Mouse (Mus musculus) embryonic facial prominence, embryonic 13.5 days (tissue): ENCODE data around the gene Ccdc114. TPM values are rescaled to one million over a fixed set of nuclear protein-coding genes. Genes with fewer than 3 reads are reported as not detected.

Experiments used
- ATAC-seq: fragments of 200-750 bp; cut with Nextera tagmentation; 2 replicates; pipeline ENCODE4 v1.8.0; 2017; ENCODE audit warnings: low read depth; ENCODE audit not compliant: insufficient number of reproducible peaks, insufficient read depth, low FRiP score, low TSS enrichment
- H3K27ac ChIP-seq: fragments of 300-500 bp; sonication (generic); 2 replicates; pipeline ENCODE4 v1.5.1; 2015; ENCODE audit warnings: moderate library complexity, mild to moderate bottlenecking, inconsistent platforms
- H3K27me3 ChIP-seq: fragments of 300-500 bp; sonication (generic); 2 replicates; pipeline ENCODE4 v1.6.1; 2015; ENCODE audit warnings: mild to moderate bottlenecking, inconsistent platforms
- H3K36me3 ChIP-seq: fragments of 300-500 bp; sonication (generic); 2 replicates; pipeline ENCODE4 v1.6.1; 2015; ENCODE audit warnings: mild to moderate bottlenecking, inconsistent platforms
- H3K4me1 ChIP-seq: fragments of 300-500 bp; sonication (generic); 2 replicates; pipeline ENCODE4 v1.6.1; 2015; ENCODE audit warnings: inconsistent platforms
- H3K4me2 ChIP-seq: fragments of 300-500 bp; sonication (generic); 2 replicates; pipeline ENCODE4 v1.6.1; 2015; ENCODE audit warnings: moderate library complexity, mild to moderate bottlenecking, inconsistent platforms
- H3K4me3 ChIP-seq: fragments of 300-500 bp; sonication (generic); 2 replicates; pipeline ENCODE4 v1.5.1; 2015; ENCODE audit warnings: mild to moderate bottlenecking, inconsistent platforms
- H3K9ac ChIP-seq: fragments of 300-500 bp; sonication (generic); 2 replicates; pipeline ENCODE4 v1.6.1; 2015; ENCODE audit warnings: mild to moderate bottlenecking, inconsistent platforms
- H3K9me3 ChIP-seq: fragments of 300-500 bp; sonication (generic); 2 replicates; pipeline ENCODE4 v1.6.1; 2016; ENCODE audit warnings: inconsistent platforms
- WGBS: fragments of 180-500 bp; shearing (Covaris S2); methylation state at CpG from one replicate; pipeline ENCODE4 v1.1.7; 2015; ENCODE audit warnings: mixed read lengths; 5-methylcytosine and 5-hydroxymethylcytosine counted together
- polyA plus RNA-seq: library from polyadenylated mRNA; unstranded; fragments of >200 nt; fragmentation: Nextera tagmentation; extraction: Ambion mirVana; gene quantifications from 2 replicates; pipeline ENCODE4 v1.2.1, GENCODE M21; 2015

The Ccdc114 gene
- polyA plus RNA-seq, 1 experiment from 2014 or later: 3.2 TPM

DNA sequence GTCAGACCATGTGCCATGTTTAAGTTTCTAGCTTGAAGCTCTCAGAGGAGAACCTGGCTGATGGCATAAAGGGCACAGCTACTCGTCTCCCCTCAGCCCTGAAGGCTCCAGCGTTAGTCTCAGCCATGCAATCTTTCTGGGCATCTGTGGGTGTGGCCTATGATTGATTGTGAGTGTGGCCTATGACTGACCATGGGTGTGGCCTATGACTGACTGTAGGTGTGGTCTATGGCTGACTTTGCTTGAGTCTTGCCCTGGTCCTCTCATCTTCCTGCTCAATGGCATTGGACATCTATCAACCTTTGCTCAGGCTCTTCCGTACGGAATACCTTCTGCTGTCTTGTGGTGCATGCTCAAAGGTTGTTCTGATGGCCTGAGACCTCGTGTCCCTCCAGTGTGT lies 22.3 kb upstream of the Ccdc114 start:
- WGBS: 54% methylated on average over 5 of the region's 5 CpGs

DNA sequence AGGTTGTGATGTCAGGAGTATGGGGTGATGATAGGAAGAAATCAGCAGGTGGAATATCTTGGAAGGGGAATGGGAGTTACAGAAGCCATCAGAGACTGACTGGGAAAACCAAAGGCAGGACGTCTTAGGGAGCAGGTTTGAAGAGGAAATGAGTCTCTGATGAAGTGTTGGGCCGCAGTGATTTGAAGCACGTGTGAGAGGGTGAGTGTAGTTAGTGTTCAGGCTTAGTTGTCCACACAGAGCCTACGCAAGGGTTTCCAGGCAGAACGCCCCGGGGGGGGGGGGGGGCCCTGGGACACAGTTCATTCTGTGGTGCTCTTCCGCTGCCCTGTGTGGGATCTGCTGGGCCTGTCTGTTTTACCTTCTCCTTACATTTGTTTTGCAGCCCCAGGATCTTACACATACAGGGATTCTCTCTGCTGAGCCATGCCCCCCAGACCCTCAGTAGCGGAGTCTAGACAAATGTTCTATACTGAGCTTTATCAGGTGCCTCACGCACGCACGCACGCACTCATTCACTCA lies 21.3 kb upstream of the Ccdc114 start:
- no peak overlapping the region for H3K9ac ChIP-seq
- peaks cover 7% of the 10 kb centered on the region for H3K4me1 ChIP-seq

More for the DNA sequence above, 22.3 kb upstream of the Ccdc114 start:
- no peaks in the 10 kb centered on the region for H3K27me3 ChIP-seq
- H3K9me3 ChIP-seq: no peaks in the 10 kb centered on the region
- 0 out of 2 replicates have a peak, but pooled peaks have one; percentile 6 for ATAC-seq
- H3K36me3 ChIP-seq: no peaks in the 10 kb centered on the region
- H3K4me2 ChIP-seq: no peak overlapping the region
- no peak overlapping the region for H3K4me3 ChIP-seq
- peaks cover 13% of the 10 kb centered on the region for H3K4me1 ChIP-seq
- H3K9ac ChIP-seq: no peak overlapping the region
- H3K27ac ChIP-seq: no peak overlapping the region

DNA sequence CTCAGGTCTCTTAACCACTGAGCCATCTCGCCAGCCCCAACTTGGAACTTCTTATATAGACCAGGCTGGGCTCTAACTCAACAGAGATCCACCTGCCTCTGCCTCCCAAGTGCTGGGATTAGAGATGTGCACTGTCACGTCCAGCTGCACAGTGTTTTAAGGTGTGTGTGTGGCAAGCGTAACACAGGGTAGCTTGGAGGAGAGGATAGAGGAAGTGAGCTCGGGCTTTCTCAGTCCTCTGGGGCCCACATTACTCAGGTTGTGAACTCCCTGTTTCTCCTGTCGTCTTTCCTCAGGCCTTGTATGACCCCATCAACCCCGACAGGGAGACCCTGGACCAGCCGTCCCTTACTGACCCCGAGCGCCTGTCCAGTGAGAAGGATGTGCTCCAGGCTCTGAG lies 17.2 kb upstream of the Ccdc114 start:
- H3K9ac ChIP-seq: no peak overlapping the region
- ATAC-seq: no peak
- H3K4me2 ChIP-seq: no peak overlapping the region
- no peak overlapping the region for H3K27ac ChIP-seq
- no peaks in the 10 kb centered on the region for H3K4me1 ChIP-seq
- H3K9me3 ChIP-seq: no peaks in the 10 kb centered on the region
- no peak overlapping the region for H3K4me3 ChIP-seq
- H3K27me3 ChIP-seq: no peaks in the 10 kb centered on the region
- 91% methylated on average over 9 of the region's 9 CpGs for WGBS
- peaks cover 43% of the 10 kb centered on the region for H3K36me3 ChIP-seq

More for the DNA sequence above, 21.3 kb upstream of the Ccdc114 start:
- Histone ChIP-seq H3K27ac (no peak overlapping the region), H3K4me3 (no peak overlapping the region), H3K36me3 (peaks cover 8% of the 10 kb centered on the region), H3K4me2 (no peak overlapping the region), H3K9me3 (no peaks in the 10 kb centered on the region), H3K27me3 (no peaks in the 10 kb centered on the region)
- no peak for ATAC-seq
- 74% methylated on average over 12 of the region's 12 CpGs for WGBS

DNA sequence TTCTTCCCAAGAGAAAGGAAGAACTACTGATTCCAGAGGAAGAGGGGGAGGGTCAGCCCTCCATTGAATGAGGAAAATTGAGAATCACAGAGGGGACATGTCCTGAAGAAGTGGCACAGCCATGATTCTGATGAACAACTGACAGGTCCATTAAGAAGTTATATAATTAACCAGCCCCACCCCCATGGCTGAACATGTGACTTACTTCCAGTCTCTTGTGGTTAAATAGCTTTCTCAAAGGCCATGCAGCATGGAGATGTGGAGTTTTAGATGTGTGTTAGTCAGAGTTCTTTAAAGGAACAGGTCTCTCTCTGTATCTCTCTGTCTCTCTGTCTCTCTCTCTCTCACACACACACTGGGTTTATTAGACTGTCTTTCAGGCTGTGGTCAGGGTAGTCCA lies 15.5 kb upstream of the Ccdc114 start:
- Histone ChIP-seq H3K4me1 (no peaks in the 10 kb centered on the region), H3K36me3 (peaks cover 43% of the 10 kb centered on the region), H3K27ac (no peak overlapping the region), H3K4me2 (no peak overlapping the region), H3K9me3 (no peaks in the 10 kb centered on the region), H3K27me3 (no peaks in the 10 kb centered on the region), H3K4me3 (no peak overlapping the region), H3K9ac (no peak overlapping the region)
- ATAC-seq: no peak

DNA sequence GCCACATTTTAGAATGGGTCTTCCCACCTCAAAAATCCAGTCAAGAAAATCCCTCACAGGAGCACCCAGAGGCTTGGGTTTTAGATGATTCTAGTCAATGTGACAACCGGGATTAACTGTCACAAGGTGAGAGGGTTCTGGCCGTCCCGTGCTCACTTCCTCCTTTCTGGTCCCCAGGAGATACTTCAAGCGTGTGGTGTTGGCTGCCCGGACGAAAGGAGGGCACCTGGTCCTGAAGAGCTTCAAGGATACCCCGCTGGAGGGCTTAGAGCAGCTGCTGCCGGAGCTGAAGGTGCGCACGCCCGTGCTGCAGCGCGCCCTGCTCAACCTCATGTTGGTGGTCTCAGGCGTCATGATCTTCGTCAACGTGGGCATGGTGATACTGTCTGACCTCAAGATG lies 14.7 kb upstream of the Ccdc114 start:
- Histone ChIP-seq H3K36me3 (peaks cover 43% of the 10 kb centered on the region), H3K27me3 (no peaks in the 10 kb centered on the region), H3K4me1 (no peaks in the 10 kb centered on the region), H3K9me3 (no peaks in the 10 kb centered on the region), H3K4me3 (no peak overlapping the region), H3K27ac (no peak overlapping the region), H3K9ac (no peak overlapping the region), H3K4me2 (no peak overlapping the region)
- no peak for ATAC-seq
- WGBS: 93% methylated on average over 16 of the region's 16 CpGs

DNA sequence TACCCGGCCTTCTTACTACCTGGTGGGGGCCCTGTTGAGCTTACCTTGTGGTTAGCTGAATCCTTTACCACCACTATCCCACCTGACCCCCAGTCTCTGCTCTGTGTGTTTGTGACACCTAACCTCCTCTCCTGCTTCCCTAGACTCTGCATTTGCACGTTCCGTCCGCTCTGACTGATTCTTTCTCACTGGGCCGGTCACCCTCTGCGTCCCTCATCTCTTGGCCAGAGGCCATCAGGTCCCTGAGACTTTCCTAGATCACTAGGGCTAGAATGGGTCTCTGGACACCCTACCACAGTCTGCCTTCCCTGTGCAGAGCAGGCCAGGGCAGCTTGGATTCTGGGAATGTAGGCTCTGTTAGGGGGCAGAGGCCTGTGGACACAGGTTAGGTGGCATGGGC lies 9.8 kb upstream of the Ccdc114 start:
- 89% methylated on average over 6 of the region's 6 CpGs for whole genome bisulfite sequencing
- peak overlapping the region; percentile 55 for H3K9ac ChIP-seq
- peaks cover 41% of the 10 kb centered on the region for H3K4me1 ChIP-seq
- H3K9me3 ChIP-seq: no peaks in the 10 kb centered on the region
- H3K4me2 ChIP-seq: no peak overlapping the region
- peak overlapping the region; percentile 75 for H3K27ac ChIP-seq
- H3K36me3 ChIP-seq: peaks cover 31% of the 10 kb centered on the region
- H3K27me3 ChIP-seq: no peaks in the 10 kb centered on the region
- no peak overlapping the region for H3K4me3 ChIP-seq
- no peak for ATAC-seq

DNA sequence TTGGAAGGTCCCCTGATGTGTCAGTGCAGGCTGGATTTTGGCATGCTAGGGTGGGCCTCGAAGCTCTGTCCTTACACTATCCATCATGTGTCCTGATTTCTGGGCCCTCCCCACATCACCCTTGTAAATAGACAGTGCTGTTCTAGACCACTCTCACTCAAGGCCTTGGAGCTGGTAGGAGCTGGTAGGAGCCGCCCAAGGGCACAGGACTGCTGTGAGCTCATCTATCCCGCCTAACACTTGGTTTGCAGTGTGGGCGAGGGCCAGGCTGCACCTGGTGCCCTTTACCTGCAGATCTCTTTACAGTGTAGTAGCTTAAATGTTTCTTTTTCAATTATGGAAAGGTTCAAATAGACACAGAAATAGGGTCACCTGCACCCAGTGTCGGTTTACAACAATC lies 8.9 kb upstream of the Ccdc114 start:
- ATAC-seq: no peak
- no peak overlapping the region for H3K4me2 ChIP-seq
- no peaks in the 10 kb centered on the region for H3K27me3 ChIP-seq
- H3K4me1 ChIP-seq: peaks cover 50% of the 10 kb centered on the region
- peaks cover 24% of the 10 kb centered on the region for H3K36me3 ChIP-seq
- no peaks in the 10 kb centered on the region for H3K9me3 ChIP-seq
- no peak overlapping the region for H3K4me3 ChIP-seq
- 80% methylated on average over 5 of the region's 5 CpGs for WGBS
- H3K9ac ChIP-seq: 0 out of 2 replicates have a peak overlapping the region, but pooled peaks have one; percentile 55
- H3K27ac ChIP-seq: no peak overlapping the region

DNA sequence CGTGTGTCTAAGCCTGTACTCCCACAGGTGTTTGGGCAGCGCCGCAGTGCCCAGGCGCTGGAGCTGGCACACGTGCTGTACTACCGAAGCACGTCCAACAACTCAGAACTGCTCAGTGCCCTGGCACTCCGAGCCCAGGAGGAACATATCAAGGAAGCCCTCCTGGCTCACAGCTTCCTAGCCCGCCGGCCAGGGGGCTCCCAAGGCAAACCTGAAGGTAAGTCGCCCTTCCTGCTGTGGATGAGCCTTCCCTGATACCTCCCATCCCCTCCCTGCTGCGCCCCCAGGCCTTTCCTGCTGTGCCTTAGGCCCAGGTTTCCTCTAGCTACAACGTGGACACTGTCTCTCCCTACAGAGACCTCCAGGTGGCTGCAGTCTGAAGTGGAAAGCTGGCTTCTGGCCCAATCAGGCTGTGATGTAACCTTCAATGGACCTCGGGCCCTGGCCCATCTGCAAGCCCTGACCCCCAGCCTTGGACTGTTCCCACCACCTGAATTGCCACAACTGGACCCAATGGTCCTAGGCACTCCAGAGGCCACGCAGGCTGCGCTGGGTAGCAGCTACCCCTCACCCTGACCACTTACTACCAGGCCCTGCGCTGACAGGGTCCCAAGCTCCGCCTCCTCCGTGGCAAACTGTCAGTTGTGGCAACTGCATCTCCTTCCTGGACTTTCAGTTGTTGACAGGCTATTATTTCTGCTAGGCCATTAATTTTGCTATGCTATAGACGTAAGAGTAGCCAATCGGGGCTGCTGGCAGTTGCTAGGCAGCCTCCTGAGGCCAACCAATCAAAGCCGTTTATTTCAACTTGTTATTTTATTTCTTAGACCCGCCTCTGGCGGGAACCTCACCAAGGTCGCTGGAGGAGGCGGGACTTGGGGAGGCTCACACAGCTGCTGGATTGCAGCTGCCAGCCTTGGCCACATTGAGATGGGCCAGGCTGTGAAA lies 7.5 kb upstream of the Ccdc114 start:
- H3K36me3 ChIP-seq: peaks cover 11% of the 10 kb centered on the region
- peak overlapping the region; percentile 69 for H3K4me2 ChIP-seq
- peak; percentile 66 for ATAC-seq
- peak overlapping the region; percentile 41 for H3K4me3 ChIP-seq
- 36% methylated on average over 26 of the region's 26 CpGs for WGBS
- H3K27me3 ChIP-seq: no peaks in the 10 kb centered on the region
- peaks cover 60% of the 10 kb centered on the region for H3K4me1 ChIP-seq
- peak overlapping the region; percentile 68 for H3K9ac ChIP-seq
- peak overlapping the region; percentile 97 for H3K27ac ChIP-seq
- no peaks in the 10 kb centered on the region for H3K9me3 ChIP-seq

DNA sequence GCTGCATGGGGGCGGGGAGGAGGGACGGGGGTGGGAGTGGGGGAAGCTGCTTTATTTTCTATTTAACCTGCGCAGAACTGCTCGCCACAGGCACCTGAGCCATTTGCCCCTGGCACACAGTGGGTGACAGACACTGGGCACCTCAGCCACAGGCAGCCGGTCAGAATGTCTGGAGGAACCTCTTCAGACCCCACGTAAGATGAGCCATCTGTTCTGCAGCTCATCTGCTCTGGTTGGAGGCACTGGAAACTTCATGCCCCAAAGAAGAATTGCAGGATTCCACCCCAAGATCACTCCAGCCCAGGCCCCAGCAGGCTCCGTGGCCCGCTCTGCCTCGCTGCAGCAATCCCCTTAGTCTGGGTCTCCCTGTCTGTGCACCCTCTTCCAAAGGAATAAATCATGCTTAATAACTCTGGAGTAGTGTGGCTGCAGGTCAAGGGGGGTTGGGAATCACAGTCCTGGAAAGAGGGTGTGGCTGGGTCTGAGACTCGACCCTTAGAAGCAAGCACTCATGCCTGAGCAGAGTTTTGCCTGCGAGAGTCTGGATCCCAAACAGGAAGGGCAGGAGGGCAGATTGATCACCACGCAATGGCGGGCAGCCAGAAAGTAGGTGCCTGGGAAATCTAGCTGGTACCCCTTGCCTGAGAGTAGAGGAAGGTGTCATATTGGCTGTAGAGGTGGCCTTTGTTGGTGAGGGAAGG lies 6.7 kb upstream of the Ccdc114 start:
- H3K36me3 ChIP-seq: peaks cover 11% of the 10 kb centered on the region
- peak overlapping the region; percentile 68 for H3K9ac ChIP-seq
- peak overlapping the region; percentile 97 for H3K27ac ChIP-seq
- WGBS: 24% methylated on average over 13 of the region's 13 CpGs
- no peak for ATAC-seq
- peak overlapping the region; percentile 69 for H3K4me2 ChIP-seq
- peak overlapping the region; percentile 41 for H3K4me3 ChIP-seq
- H3K9me3 ChIP-seq: no peaks in the 10 kb centered on the region
- H3K27me3 ChIP-seq: no peaks in the 10 kb centered on the region
- peaks cover 69% of the 10 kb centered on the region for H3K4me1 ChIP-seq

DNA sequence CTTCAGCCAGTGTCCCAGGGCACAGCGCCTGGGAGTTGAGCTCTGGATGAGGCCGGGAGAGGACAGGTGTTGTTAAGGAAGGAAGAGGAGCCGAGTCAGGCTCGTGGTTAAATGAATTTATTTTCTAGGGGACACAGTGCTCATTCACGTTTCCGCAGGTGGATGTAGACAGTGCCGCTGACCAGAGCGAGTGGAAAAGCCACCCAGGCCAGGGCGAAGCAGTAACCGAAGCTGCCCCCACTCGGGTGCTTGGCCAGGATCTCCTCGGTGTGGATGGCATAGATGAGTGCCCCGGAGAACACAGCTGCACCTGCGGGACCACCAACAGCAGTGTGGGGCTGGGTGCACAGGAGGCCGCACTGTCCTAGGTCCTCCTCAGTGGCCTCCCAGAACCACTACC lies 5.9 kb upstream of the Ccdc114 start:
- peak overlapping the region; percentile 97 for H3K27ac ChIP-seq
- peaks cover 11% of the 10 kb centered on the region for H3K36me3 ChIP-seq
- H3K9ac ChIP-seq: no peak overlapping the region; the same call in 1 of the 2 replicates
- WGBS: 86% methylated on average over 15 of the region's 15 CpGs
- H3K4me1 ChIP-seq: peaks cover 76% of the 10 kb centered on the region
- no peaks in the 10 kb centered on the region for H3K9me3 ChIP-seq
- no peak overlapping the region for H3K4me3 ChIP-seq
- no peak overlapping the region for H3K4me2 ChIP-seq
- no peak for ATAC-seq
- H3K27me3 ChIP-seq: no peaks in the 10 kb centered on the region

DNA sequence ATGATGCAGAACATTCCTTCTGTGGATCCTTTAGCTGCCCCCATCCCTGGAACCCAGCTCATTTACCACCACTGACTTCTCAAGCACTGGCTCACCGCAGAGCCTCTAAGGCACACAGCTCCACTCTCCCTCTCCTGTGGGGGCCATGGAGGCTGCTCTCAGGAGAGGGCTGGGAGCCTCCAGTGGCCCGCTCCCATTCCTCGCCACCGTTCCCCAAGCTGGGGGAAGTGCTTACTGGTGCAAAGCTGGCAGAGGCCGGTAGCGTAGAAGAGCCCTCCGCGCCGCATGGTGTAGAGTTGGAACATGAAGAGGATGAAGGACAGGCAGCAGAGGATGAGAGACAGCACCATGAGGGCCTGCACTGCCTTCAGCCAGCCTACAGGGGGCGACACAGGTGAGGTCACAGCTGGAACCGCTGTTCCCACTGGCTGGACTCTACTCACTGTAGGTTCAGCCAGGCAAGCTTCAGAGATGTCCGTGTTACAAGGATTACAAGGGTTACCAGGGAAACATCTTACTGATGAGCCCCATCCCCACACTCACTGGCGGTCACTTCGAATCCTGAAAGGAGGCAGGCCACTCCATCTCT lies 4.7 kb upstream of the Ccdc114 start:
- Histone ChIP-seq H3K4me3 (peak overlapping the region; percentile 55), H3K9me3 (no peaks in the 10 kb centered on the region), H3K27ac (peak overlapping the region; percentile 93; the same call in 1 of the 2 replicates), H3K4me1 (peaks cover 83% of the 10 kb centered on the region), H3K9ac (peak overlapping the region; percentile 78; the same call in 1 of the 2 replicates), H3K27me3 (no peaks in the 10 kb centered on the region), H3K36me3 (peaks cover 11% of the 10 kb centered on the region), H3K4me2 (peak overlapping the region; percentile 76)
- 66% methylated on average over 14 of the region's 14 CpGs for WGBS
- ATAC-seq: no peak
